Mouse (Mus musculus): ENCODE measurements around the gene Lyrm9.

GRCm38 (mm10) chr11:78864567-78865278 is 38.3 kb downstream of the Lyrm9 start:
- TF ChIP-seq CTCF (conservative IDR thresholded peaks at IDR 0.05; ENCODE audit: low read length) (no peak), NANOG (IDR thresholded peaks at IDR 0.05; ENCODE audit: borderline replicate concordance, low read length) (no peak), POU5F1 (IDR thresholded peaks at IDR 0.05; ENCODE audit: borderline replicate concordance, low read length) (no peak)

All from E14TG2a.4 (cell line).